Mouse (Mus musculus) left cerebral cortex, postnatal 36 days (tissue): ENCODE measurements around the gene Cops6. TPM values are rescaled to one million over a fixed set of nuclear protein-coding genes. Genes with fewer than 3 reads are reported as not detected.

ENCODE experiments used
- DNase-seq, 2 experiments: peaks; one replicate each; pipeline ENCODE4 v3.0.0; 2021 to 2022; ENCODE audit warnings: low spot score in 2 of 2, mixed read lengths in 1 of 2
- intact Hi-C: fragments of 180-260 bp; cut with DNase I; formaldehyde crosslinking; loops from one replicate; pipeline ENCODE4 v1.15.1; 2025
- microRNA-seq: library from miRNA; unstranded; fragments of <30 nt; microRNA quantifications from one replicate; pipeline ENCODE4 v1.2.0, GENCODE M21; 2022
- total RNA-seq, 2 experiments: library from RNA; stranded (reverse); gene quantifications; 2 replicates each; pipeline ENCODE4 v1.2.3; 2021

Cops6 gene
- total RNA-seq, 2 experiments from 2014 or later: 122 to 137 TPM

- no peak for DNase-seq
- intact Hi-C loops: loop anchor here (2.0 kb wide), 1 partner anchor 14 kb away; the partner anchor contains the start of genes Cnpy4 and Taf6
Measured at GRCm38 (mm10) chr5:138173217-138173616, 12.3 kb downstream of the Cops6 start.

DNA sequence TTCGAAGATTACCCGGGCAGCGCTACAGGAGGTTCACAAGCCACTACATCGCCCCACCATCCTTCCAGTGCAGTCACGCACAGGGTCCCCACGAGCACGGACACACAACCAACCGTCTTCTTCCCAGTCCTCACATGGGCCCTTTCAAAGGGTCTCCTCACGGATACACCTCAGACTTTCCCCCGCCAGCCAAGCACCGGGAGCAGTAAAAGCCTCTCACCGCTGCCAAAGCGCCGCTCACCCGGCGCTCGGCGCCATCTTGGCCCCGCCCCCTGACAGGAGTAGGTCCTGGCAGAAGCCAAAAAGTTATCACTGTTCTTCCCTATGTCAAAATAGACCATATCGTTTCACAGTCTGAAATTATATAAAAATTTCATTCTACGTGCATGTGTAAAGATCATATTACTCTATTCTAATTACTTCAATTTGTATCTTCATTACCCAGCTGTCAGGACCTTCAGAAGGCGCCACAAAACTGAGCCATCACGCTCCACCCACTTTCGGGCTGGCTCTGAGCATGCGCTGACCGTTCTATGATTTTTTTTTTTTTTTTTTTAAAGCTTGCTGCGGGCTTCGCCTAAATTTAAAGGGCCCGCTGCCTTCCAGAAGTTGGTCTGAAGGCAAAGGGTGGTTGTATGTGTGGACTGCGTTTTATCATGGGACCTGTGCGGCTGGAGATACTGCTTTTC is 26.2 kb downstream of the Cops6 start, which contains the start of the genes Taf6 and Cnpy4:
Taf6 (minus strand) TSS at position 502 of the 689 bp plus-strand sequence.
Cnpy4 (plus strand) TSS at position 536 of the 689 bp plus-strand sequence.
- intact Hi-C loops: loop anchor here (2.0 kb wide), 1 partner anchor 14 kb away; the partner anchor contains the start of genes Ap4m1 and Mcm7
- peak; percentile 78 for DNase-seq

DNA sequence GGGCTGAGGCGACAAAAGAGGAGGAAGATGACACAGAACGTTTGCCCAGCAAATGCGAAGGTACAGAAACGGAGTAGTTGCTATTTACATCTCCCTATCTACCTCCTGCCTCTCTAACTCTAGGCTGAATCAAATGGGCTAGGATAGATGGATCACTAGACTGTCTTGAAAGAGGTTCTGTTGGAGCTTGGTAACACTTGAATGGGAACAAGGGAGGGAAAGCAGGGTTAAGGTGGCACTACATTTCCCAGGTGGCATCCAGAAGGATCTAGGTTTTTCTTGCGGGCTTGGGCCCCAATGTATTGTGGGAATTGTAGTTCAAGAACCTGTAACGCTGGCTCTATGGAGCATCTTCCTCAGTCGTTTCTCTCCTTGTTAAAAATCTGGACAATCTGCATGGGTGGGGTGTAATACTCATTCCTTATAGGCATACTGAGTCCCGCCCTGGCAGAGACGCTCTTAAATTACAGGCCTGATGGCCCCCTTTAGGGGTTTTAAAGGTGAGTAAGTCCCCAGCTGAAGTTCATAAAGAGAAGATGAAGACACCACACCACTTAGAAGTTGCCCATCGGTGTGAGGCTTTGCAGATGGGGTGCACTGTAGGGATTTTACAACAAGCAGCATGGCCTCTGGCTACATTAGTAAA is 26.9 kb downstream of the Cops6 start:
- peak; percentile 67 to 70 for DNase-seq
- intact Hi-C loops: loop anchor here (2.0 kb wide), 1 partner anchor 15 kb away; the partner anchor contains the start of genes Ap4m1 and Mcm7

GRCm38 (mm10) chr5:138193771-138194727 is 33.2 kb downstream of the Cops6 start, which contains the start of gene Mblac1:
Gene Mblac1 (plus strand): TSS chr5:138194314.
- DNase-seq: peak; percentile 82 to 83
- intact Hi-C loops: no loop called here

DNA sequence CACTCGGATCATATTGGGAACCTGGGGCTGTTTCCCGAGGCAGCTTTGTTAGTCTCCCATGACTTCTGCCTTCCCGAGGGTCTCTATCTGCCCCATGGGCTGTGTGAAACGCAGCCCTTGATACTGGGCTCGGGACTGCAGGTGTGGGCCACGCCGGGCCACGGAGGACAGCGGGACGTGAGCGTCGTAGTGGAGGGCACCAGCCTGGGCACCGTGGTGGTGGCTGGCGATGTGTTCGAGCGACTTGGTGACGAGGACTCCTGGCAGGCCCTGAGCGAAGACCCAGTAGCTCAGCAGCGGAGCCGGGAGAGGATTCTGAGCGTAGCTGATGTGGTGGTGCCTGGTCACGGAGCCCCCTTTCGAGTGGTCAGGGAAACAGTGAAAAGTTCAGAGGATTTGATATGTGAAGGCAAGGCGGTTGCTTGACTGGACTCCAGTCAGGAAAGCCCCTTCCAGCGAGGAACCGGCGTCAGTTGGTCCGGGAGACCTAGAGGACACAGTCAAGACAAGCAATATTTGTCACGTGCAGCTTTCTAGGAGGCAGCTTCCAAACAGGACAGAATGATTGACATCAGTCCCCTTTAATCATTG is 34.0 kb downstream of the Cops6 start:
- intact Hi-C loops: no loop called here
- DNase-seq: peak; percentile 41 to 46

- DNase-seq: no peak
Measured at GRCm38 (mm10) chr5:138195463-138195862, 34.6 kb downstream of the Cops6 start.

DNA sequence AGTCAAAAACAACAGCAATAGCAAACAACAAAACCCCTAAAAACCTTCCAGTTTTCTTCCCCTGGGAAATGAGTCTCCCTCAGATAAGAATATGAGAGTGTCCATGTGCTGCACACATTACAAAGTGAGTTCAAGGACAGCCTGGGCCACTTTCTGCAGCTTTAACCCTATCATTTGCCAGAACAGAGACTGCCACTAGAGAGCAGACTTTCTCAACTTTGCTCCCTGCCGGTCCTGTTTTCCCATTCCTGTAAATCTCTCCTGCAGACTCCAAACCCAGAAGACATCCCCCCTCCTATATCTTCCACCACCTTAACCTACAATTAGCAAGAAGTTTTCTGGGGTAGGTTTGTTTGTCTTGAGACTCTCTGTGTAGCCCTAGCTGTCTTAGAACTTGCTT is 38.7 kb downstream of the Cops6 start:
- intact Hi-C loops: no loop called here
- DNase-seq: no peak

More at GRCm38 (mm10) chr5:138195463-138195862, 34.6 kb downstream of the Cops6 start:
- intact Hi-C loops: no loop called here

- intact Hi-C loops: no loop called here
Measured at GRCm38 (mm10) chr5:138202086-138202485, 41.2 kb downstream of the Cops6 start.

GRCm38 (mm10) chr5:138207253-138207652 is 46.4 kb downstream of the Cops6 start:
- intact Hi-C loops: no loop called here
- no peak for DNase-seq

More at GRCm38 (mm10) chr5:138202086-138202485, 41.2 kb downstream of the Cops6 start:
- no peak for DNase-seq

DNA sequence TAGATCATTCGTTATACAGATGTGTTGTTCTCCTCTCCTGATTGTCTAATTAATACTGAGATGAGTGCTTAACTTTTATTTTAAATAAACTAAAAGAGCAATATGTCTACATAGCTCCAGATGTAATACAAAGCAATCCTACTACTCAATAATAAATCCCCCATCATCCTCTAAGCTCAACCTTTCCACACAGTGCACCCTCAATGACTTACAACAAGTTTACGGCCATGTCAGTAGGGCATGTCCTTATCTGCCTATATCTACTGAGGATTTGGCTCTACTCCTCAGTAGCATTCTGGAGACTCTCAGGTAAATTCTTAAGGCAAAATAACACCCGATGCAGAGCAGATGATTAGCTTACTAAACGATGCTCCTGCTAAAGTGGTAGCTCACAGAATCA is 47.0 kb downstream of the Cops6 start:
- no peak for DNase-seq
- intact Hi-C loops: no loop called here

Small RNA genes lying within 50 kb of the gene (microRNA-seq; reads per million reads assigned to microRNA genes)
- gene Mir106b: 454 reads per million, percentile 70 among the genes with 10 or more reads in this experiment
- gene Mir25: 47.7 reads per million, percentile 49 among the genes with 10 or more reads in this experiment
- gene Mir93: 1,304 reads per million, percentile 80 among the genes with 10 or more reads in this experiment

Other genes with a start within 250 kb of the Cops6 start
- under 1 TPM; 0.25 TPM for gene Cyp3a13, start 239.5 kb upstream of the Cops6 start, total RNA-seq
- gene Gjc3, start 198.0 kb upstream of the Cops6 start, total RNA-seq: 10 to 100 TPM; 21.0 to 23.4 TPM
- gene Azgp1, start 179.6 kb upstream of the Cops6 start, total RNA-seq: not detected
- not detected for gene Smok3a, start 139.8 kb upstream of the Cops6 start, total RNA-seq
- not detected for gene Smok3b, start 139.6 kb upstream of the Cops6 start, total RNA-seq
- gene Smok3c, start 107.9 kb upstream of the Cops6 start, total RNA-seq: not detected
- 10 to 100 TPM; 39.9 to 40.2 TPM for gene Zkscan1, start 76.0 kb upstream of the Cops6 start, total RNA-seq
- gene Zscan21, start 44.2 kb upstream of the Cops6 start, total RNA-seq: 10 to 100 TPM; 16.1 to 16.4 TPM
- 10 to 100 TPM; 12.3 to 16.2 TPM for gene Zfp113, start 5.3 kb upstream of the Cops6 start, total RNA-seq
- 10 to 100 TPM; 20.1 to 26.6 TPM for gene Ap4m1, start 10.9 kb downstream of the Cops6 start, total RNA-seq
- gene Mcm7, start 11.4 kb downstream of the Cops6 start, total RNA-seq: 10 to 100 TPM; 14.3 to 15.3 TPM
- gene Taf6, start 26.4 kb downstream of the Cops6 start, total RNA-seq: 10 to 100 TPM; 36.1 to 41.1 TPM
- 10 to 100 TPM; 14.5 to 18.0 TPM for gene Cnpy4, start 26.4 kb downstream of the Cops6 start, total RNA-seq
- 10 to 100 TPM in 1 of 2 experiments, 1 to 10 TPM in 1; 8.7 to 11.6 TPM for gene Mblac1, start 33.2 kb downstream of the Cops6 start, total RNA-seq
- not detected for gene Nxpe5, start 64.8 kb downstream of the Cops6 start, total RNA-seq
- gene Lamtor4, start 94.4 kb downstream of the Cops6 start, total RNA-seq: 10 to 100 TPM; 53.4 to 54.3 TPM
- gene BC037034, start 103.0 kb downstream of the Cops6 start, total RNA-seq: 10 to 100 TPM; 59.2 to 68.2 TPM
- 1 to 10 TPM; 2.3 to 3.2 TPM for gene Gal3st4, start 111.8 kb downstream of the Cops6 start, total RNA-seq
- not detected for gene Gm43720, start 118.9 kb downstream of the Cops6 start, total RNA-seq
- gene Gpc2, start 118.9 kb downstream of the Cops6 start, total RNA-seq: 1 to 10 TPM; 1.5 to 2.6 TPM
- under 1 TPM; 0.62 to 0.77 TPM for gene Stag3, start 119.2 kb downstream of the Cops6 start, total RNA-seq
- not detected for gene Pvrig, start 180.9 kb downstream of the Cops6 start, total RNA-seq